Mouse (Mus musculus): Measurements from ENCODE around the gene Fcgr3. TPM values are rescaled to one million over a fixed set of nuclear protein-coding genes. Genes with fewer than 3 reads are reported as not detected.

Gene Fcgr3
- polyA plus RNA-seq, 1 experiment from 2014 or later = 9.4 TPM

DNA sequence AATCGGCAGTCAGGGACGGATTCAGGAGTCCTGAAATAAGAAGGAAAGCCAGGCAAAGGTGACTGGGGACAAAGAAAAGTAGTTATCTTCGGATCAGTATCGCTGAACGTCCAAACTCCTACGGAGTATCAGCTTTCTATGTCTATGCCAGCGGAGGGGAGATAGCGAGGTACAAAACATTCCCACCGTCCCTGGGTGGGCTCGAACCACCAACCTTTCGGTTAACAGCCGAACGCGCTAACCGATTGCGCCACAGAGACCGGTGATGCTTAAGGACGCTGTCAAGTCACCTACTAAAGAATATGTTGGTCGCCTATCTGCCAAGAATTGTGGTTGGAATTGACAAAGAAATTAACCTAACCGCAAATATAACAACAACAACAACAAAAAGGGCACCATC, 31.0 kb downstream of the Fcgr3 start:
- Histone ChIP-seq H3K27me3 (peaks cover 54% of the 10 kb centered on the region), H3K27ac (no peak overlapping the region), H3K36me3 (no peaks in the 10 kb centered on the region), H3K9me3 (no peaks in the 10 kb centered on the region), H3K4me3 (peak overlapping the region; percentile 64), H3K9ac (peak overlapping the region; percentile 65), H3K4me2 (peak overlapping the region; percentile 92), H3K4me1 (peaks cover 12% of the 10 kb centered on the region; the same call in 1 of the 2 replicates)
- peak; percentile 57; the same call in 1 of the 2 replicates for ATAC-seq (ENCODE audit: insufficient number of reproducible peaks, insufficient read depth, low FRiP score, low TSS enrichment, low read depth)
- under 1% methylated on average over 20 of the region's 20 CpGs for WGBS

DNA sequence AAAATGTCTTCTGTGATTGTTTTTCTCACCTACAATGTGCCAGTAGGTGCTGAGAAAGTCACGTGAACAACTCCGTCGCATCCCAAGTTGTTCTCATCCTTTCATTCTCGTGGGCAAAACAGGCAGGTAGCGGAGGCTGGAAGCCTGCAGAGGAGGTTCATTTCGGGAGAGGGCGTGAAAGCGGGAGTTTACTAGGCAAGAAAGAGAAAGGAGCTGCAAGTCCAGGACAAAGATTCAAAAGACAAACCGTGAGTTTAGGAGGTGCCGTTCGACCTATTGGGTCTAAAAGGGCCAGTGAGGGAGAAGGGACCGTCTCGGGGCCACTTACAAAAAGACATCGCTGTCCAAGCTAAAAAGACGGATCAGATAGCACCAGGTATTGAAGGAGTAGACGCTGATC, 31.5 kb downstream of the Fcgr3 start:
- peaks cover 54% of the 10 kb centered on the region for H3K27me3 ChIP-seq
- ATAC-seq (ENCODE audit: insufficient number of reproducible peaks, insufficient read depth, low FRiP score, low TSS enrichment, low read depth) = no peak
- H3K9ac ChIP-seq = peak overlapping the region; percentile 65
- H3K4me3 ChIP-seq = peak overlapping the region; percentile 64
- no peaks in the 10 kb centered on the region for H3K36me3 ChIP-seq
- H3K4me1 ChIP-seq = peaks cover 12% of the 10 kb centered on the region; the same call in 1 of the 2 replicates
- whole genome bisulfite sequencing = under 1% methylated on average over 16 of the region's 16 CpGs
- no peaks in the 10 kb centered on the region for H3K9me3 ChIP-seq
- H3K4me2 ChIP-seq = peak overlapping the region; percentile 92
- no peak overlapping the region for H3K27ac ChIP-seq

DNA sequence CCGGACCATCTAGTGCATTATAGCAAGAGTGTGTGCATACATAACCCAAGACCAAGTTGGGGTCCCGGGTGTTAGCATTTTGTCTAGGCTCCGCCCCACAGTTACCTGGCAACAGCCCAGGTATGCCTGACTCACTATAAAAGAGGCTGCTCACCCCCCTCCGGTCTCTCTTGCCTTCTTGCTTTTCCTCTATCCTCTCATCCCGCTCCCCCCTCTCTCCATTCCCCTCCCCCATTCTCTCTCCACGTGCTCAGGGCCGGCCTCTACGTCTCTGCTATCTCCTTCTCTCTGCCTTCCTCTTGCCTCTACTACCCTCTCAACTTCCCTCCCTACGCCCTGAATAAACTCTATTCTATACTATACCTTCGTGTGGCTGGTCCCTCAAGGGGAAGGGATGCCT, 32.0 kb downstream of the Fcgr3 start:
- Histone ChIP-seq H3K36me3 (no peaks in the 10 kb centered on the region), H3K4me1 (peaks cover 12% of the 10 kb centered on the region; the same call in 1 of the 2 replicates), H3K27me3 (peaks cover 54% of the 10 kb centered on the region), H3K4me3 (peak overlapping the region; percentile 64), H3K4me2 (peak overlapping the region; percentile 92), H3K27ac (no peak overlapping the region), H3K9ac (peak overlapping the region; percentile 65), H3K9me3 (no peaks in the 10 kb centered on the region)
- ATAC-seq (ENCODE audit: insufficient number of reproducible peaks, insufficient read depth, low FRiP score, low TSS enrichment, low read depth) = peak; percentile 27; the same call in 1 of the 2 replicates
- WGBS = 5% methylated on average over 10 of the region's 10 CpGs

DNA sequence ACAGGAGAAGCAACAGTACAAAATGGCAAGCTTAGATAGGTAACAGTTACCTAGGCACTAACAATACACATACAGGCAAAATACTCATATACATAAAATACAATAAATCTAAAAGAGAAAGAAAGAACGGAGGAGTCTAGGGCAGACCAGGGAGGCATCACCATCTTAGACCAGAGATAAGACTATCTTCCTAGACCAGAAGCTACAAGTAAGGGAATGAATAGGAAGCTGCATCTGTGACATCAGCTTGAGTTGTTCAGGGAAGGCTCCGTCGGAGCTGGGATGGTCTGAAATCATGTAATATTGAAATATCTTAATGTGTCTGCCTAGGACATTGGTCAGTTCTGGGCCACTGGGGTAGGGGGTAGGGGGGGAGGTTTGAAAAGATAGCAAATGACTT, 33.0 kb downstream of the Fcgr3 start:
- Histone ChIP-seq H3K27me3 (peaks cover 54% of the 10 kb centered on the region), H3K9me3 (no peaks in the 10 kb centered on the region), H3K4me3 (no peak overlapping the region), H3K4me1 (peaks cover 12% of the 10 kb centered on the region; the same call in 1 of the 2 replicates), H3K4me2 (no peak overlapping the region), H3K9ac (no peak overlapping the region), H3K27ac (no peak overlapping the region), H3K36me3 (no peaks in the 10 kb centered on the region)
- 89% methylated on average over 3 of the region's 3 CpGs for WGBS
- ATAC-seq (ENCODE audit: insufficient number of reproducible peaks, insufficient read depth, low FRiP score, low TSS enrichment, low read depth) = no peak

DNA sequence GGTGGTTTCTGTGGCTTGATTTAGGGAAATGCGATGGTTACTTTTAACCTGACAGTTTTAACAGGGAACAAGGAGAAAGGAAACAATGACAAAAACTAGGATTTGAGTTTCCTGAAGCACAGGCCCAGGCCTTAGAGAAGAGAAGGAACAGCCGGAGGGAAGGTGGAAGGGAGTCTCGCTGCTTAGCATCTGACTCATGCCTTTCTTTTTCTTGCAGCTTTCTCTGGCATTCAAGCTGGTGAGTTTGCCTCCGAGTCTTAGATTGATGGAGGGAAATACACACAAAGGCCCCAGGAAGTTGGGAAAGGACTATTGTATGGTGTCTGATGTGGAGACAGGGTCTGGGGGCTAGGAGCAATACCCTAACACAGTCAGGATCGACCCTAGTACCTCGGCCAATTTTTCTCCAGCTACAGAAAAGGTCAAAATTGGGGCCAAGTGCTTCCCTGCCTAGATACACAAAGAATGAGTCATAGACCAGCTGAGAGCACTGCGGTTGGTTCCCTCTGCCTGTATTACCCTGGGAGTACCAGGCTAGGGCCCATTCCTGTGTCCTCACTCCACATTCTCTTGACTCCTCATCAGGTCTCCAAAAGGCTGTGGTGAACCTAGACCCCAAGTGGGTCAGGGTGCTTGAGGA, 45.3 kb downstream of the Fcgr3 start:
- H3K36me3 ChIP-seq = no peaks in the 10 kb centered on the region
- 80% methylated on average over 7 of the region's 7 CpGs for WGBS
- H3K4me2 ChIP-seq = no peak overlapping the region

DNA sequence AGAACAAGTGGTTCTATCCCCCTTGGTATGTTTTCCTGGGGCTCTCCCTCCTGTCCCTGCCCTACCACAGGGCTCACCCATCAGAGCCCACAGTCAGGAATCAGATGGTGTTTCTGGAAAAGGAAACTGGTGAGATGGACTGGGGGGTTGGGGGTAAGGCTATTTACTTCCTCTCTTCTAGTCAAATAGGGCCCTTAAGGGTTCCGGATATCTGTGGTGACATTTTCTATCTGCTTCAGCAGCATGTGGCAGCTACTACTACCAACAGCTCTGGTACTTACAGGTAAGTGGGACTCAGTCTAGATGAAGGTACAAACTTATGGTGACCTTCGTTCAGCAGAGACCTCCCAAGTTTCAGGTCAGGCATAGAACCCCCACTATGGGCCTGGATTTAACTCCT, 46.0 kb downstream of the Fcgr3 start, which contains the start of gene Fcgr4:
Fcgr4 (plus strand) TSS at position 184 of the 400 bp plus-strand sequence.
- Histone ChIP-seq H3K36me3 (no peaks in the 10 kb centered on the region), H3K27me3 (no peaks in the 10 kb centered on the region), H3K27ac (no peak within 1 kb of the TSS), H3K4me1 (no peaks in the 10 kb centered on the region), H3K4me3 (no peak within 1 kb of the TSS), H3K9me3 (no peaks in the 10 kb centered on the region), H3K4me2 (no peak within 1 kb of the TSS), H3K9ac (no peak within 1 kb of the TSS)
- ATAC-seq (ENCODE audit: insufficient number of reproducible peaks, insufficient read depth, low FRiP score, low TSS enrichment, low read depth) = no peak
- 84% methylated on average over 2 of the region's 2 CpGs for WGBS

More for the DNA sequence above, 45.3 kb downstream of the Fcgr3 start:
- no peak overlapping the region for H3K27ac ChIP-seq
- H3K27me3 ChIP-seq = no peaks in the 10 kb centered on the region
- H3K9ac ChIP-seq = no peak overlapping the region
- no peak for ATAC-seq (ENCODE audit: insufficient number of reproducible peaks, insufficient read depth, low FRiP score, low TSS enrichment, low read depth)
- H3K9me3 ChIP-seq = no peaks in the 10 kb centered on the region
- H3K4me1 ChIP-seq = no peaks in the 10 kb centered on the region
- H3K4me3 ChIP-seq = no peak overlapping the region

DNA sequence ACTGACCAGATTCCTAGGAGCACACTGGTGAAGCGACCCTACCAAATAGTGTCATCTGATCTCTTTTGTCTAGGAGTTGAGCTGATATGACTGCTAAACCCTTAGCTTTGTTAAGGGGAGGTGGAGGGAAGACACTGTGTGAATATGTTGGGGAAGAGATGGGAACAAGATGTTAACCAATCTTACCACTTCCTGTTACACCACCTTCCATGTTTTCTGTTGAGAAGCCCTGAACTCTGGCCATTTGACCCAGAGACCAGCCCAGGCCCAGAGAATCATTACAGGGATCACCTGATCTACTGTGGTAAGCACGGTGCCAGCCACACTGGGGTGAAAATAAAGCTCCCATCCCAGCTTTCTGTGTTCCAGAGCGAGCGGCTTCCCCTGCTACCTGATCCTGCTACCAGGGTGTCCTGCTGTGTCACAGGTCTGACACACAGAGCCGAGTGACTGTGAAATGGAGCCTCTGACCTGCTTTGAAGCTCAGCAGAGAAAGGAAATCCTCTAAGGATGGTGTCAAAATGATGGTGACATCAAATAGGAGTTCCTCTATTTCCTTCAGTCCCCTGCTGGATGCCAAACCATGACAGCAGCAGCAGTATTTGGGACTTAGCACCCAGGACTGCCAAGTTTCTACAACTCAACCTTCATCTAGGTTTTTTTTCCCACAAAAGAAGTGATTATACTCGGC, 47.1 kb downstream of the Fcgr3 start:
- Histone ChIP-seq H3K9me3 (no peaks in the 10 kb centered on the region), H3K27ac (no peak overlapping the region), H3K4me3 (no peak overlapping the region), H3K9ac (no peak overlapping the region), H3K4me1 (no peaks in the 10 kb centered on the region), H3K36me3 (no peaks in the 10 kb centered on the region), H3K4me2 (no peak overlapping the region), H3K27me3 (no peaks in the 10 kb centered on the region)
- no peak for ATAC-seq (ENCODE audit: insufficient number of reproducible peaks, insufficient read depth, low FRiP score, low TSS enrichment, low read depth)
- 49% methylated on average over 6 of the region's 6 CpGs for WGBS

DNA sequence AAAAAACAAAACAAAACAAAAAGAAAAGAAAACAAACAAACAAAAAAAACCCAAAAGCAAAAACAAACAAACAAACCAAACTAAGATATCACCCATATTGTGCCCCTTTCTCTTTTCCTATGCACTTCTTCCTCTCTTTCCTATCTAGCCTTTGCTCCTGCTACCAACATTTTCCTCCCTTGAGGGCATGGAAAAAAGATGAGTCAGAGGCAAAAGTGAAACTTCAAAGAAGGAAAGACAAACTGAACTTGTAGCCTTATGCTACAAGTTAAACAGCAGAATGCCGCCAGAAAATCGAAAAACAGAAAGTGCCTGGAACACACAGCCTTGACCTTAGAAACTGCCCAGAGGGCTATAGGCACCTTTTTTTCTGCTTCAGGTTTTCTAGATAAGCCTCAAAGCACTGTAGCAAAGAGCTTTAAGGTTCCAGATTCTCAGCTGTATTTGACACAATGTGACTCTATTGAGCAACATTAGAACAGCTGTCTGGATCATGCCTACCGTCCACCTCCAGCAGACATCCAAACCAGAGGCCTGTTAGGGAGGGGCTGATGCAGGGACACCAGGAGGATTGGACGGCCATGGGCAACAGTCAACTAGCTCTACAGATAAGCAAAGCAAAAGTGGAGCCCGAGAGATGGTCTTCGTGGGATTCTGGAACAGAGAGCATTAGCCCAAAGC, 47.9 kb downstream of the Fcgr3 start:
- no peaks in the 10 kb centered on the region for H3K36me3 ChIP-seq
- H3K4me3 ChIP-seq = no peak overlapping the region
- H3K27me3 ChIP-seq = no peaks in the 10 kb centered on the region
- H3K4me1 ChIP-seq = no peaks in the 10 kb centered on the region
- WGBS = 83% methylated on average over 6 of the region's 6 CpGs
- H3K27ac ChIP-seq = no peak overlapping the region
- ATAC-seq (ENCODE audit: insufficient number of reproducible peaks, insufficient read depth, low FRiP score, low TSS enrichment, low read depth) = no peak
- no peak overlapping the region for H3K4me2 ChIP-seq
- H3K9me3 ChIP-seq = no peaks in the 10 kb centered on the region
- no peak overlapping the region for H3K9ac ChIP-seq

DNA sequence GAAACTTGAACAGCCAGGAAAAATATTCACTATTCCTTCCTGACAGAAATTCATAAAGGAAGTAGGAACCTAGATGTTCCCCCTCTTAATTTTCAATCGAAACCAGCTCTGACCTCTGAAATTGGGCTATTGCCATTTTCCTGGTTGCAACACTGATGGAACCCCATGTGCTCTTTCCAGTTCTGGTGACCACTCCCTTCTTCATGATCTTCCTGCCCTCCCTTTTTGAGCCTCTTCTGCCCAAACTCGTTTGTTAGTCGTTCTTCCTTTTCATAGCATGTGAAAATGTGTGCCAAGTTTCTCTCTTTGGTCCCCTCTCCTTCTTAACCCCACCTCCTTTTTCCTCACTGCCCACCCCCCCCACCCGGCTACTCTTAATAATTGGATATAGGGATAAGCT, 53.0 kb downstream of the Fcgr3 start:
- H3K27ac ChIP-seq = no peak overlapping the region
- no peak for ATAC-seq (ENCODE audit: insufficient number of reproducible peaks, insufficient read depth, low FRiP score, low TSS enrichment, low read depth)
- 80% methylated on average over 4 of the region's 4 CpGs for WGBS

DNA sequence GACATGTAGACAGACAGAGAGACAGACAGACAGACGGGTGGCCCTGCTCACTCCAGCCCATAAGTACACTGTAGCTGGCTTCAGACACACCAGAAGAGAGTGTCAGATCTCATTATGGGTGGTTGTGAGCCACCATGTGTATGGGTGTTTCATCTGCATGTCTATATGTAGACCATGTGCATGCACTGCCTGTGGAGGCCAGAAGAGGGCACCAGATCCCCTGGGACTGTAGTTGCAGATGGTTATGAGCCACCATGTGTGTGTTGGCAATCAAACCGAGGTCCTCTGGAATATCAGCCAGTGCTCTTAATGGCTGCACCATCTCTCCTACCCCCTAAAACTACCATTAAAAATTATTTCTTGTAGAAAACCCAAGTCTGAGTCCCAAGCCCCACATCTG, 57.8 kb downstream of the Fcgr3 start:
- Histone ChIP-seq H3K9me3 (0 out of 2 replicates have a peak, but pooled peaks cover 3% of the 10 kb centered on the region), H3K4me2 (no peak overlapping the region), H3K36me3 (no peaks in the 10 kb centered on the region), H3K9ac (no peak overlapping the region), H3K4me3 (no peak overlapping the region), H3K27ac (no peak overlapping the region), H3K4me1 (no peaks in the 10 kb centered on the region), H3K27me3 (no peaks in the 10 kb centered on the region)
- 87% methylated on average over 2 of the region's 2 CpGs for WGBS
- no peak for ATAC-seq (ENCODE audit: insufficient number of reproducible peaks, insufficient read depth, low FRiP score, low TSS enrichment, low read depth)

More for the DNA sequence above, 53.0 kb downstream of the Fcgr3 start:
- Histone ChIP-seq H3K4me2 (no peak overlapping the region), H3K4me1 (no peaks in the 10 kb centered on the region), H3K9me3 (0 out of 2 replicates have a peak, but pooled peaks cover 3% of the 10 kb centered on the region), H3K36me3 (no peaks in the 10 kb centered on the region), H3K9ac (no peak overlapping the region), H3K4me3 (no peak overlapping the region), H3K27me3 (no peaks in the 10 kb centered on the region)

DNA sequence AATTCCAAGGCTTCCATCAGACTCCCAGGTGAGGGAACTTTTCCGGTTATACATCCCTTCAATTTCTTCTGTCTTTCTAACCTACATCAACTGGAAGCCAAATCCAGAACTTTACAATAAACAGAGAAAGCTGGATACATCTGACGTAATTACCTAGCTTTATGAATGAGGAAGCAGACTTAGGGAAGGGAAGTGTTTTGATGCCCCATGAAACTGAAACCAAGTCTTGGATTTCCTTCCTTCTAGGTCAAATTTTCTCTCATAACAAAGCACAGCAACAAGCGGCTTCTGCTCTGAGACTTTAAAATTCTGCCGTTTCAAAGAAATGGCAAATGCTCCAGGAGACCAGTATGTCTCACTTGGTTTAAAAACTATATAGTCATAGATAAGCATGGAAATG, 58.4 kb downstream of the Fcgr3 start:
- ATAC-seq (ENCODE audit: insufficient number of reproducible peaks, insufficient read depth, low FRiP score, low TSS enrichment, low read depth) = no peak
- Histone ChIP-seq H3K27me3 (no peaks in the 10 kb centered on the region), H3K9me3 (0 out of 2 replicates have a peak, but pooled peaks cover 3% of the 10 kb centered on the region), H3K4me1 (no peaks in the 10 kb centered on the region), H3K4me3 (no peak overlapping the region), H3K36me3 (no peaks in the 10 kb centered on the region), H3K4me2 (no peak overlapping the region), H3K27ac (no peak overlapping the region), H3K9ac (no peak overlapping the region)
- WGBS = 84% methylated on average over 4 of the region's 4 CpGs
